Mouse (Mus musculus) kidney, adult 11 months (tissue): ENCODE results near the gene Mbd6.

Experiments used
- DNase-seq: peaks from one replicate; pipeline ENCODE4 v3.0.0; 2022

Gene Mbd6

DNA sequence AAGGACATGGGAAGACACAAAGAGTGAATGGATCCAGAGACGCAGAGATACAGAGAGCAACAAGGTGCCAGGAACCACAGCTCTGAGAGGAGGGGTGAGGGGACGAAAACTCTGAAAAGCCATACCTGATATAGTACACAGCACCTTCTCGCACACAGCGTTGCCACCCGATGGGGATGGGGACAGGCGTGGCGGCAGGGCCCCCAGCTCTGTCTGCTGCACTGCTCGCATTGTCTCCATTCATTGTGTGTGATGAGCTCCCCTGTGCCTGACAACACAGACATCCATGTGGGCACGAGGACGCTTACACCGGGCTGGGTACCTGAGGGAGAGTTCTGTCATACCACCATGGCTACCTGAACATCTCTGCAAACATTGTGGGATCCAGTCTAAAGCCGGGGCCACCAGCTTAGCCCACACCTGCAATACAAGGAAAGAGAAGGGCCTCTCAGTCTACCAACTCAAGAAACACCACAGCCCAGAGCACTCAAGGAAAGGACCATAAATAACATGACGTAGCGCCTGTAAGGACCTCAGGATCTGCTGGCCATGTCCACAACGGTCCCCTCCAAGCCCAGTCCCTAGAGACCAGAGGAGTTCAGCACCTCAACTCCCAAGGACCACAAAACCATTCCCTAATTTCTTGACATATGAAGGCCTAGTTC lies 1.4 kb downstream of the Mbd6 start:
- DNase-seq = no peak

DNA sequence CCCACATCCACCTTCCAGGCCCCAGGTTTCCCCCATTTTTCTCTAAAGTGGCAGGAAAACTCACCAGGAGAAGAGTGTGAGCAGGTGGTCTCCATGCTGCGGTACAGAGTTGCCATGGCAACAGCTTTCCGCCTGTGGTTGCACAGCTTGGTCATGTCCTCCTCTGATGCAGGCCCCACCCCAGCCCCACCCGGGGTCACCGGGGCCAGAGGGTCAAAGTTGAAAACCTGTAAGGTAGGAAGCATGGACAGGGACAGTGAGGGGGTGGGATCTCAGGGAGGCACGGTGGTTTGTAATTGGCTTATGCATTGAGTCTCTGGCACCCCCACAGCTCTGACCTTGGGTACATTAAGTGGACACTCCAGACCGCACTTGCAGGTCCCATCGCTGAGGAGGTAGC lies 2.1 kb downstream of the Mbd6 start:
- peak; percentile 36 for DNase-seq

DNA sequence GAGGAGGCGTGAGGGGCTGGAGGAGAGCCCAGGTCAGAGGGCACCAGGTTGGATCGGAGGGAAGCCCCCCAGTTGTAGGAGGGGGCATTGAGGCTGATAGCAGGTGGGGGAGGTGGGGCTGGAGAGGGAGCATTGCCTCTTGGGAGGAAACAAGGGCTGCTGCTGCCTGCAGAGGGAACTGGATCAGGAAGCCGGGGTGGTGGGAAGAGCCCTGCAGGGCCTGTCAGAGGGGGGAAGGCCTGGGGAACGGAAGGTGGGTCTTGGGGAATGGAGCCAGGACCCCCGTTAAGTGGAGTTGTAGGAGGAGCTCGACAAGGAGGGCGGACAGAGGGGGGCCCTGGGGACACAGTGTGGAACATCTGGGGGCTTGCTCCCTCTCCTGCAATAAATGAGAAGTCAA lies 2.6 kb downstream of the Mbd6 start:
- no peak for DNase-seq

DNA sequence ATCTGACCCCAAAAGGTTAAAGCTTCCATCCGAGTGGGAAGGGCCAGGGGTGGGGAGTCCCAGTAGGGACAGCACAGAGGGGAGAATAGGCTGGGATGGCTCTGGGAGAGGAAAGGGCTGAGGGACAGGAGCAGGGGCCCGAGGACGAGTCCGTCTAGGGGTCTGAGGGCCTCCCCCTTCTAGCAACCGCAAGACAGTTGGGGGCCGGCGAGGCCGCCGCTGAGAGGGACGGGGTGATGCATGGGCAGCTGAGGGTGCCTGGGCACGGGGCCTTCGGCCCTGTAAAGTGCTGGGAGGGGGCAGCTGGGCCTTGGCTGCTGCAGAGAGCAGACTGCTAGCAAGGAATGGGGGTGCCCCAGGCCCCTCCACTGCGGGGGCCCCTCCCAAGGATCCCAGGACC lies 3.2 kb downstream of the Mbd6 start:
- no peak for DNase-seq

DNA sequence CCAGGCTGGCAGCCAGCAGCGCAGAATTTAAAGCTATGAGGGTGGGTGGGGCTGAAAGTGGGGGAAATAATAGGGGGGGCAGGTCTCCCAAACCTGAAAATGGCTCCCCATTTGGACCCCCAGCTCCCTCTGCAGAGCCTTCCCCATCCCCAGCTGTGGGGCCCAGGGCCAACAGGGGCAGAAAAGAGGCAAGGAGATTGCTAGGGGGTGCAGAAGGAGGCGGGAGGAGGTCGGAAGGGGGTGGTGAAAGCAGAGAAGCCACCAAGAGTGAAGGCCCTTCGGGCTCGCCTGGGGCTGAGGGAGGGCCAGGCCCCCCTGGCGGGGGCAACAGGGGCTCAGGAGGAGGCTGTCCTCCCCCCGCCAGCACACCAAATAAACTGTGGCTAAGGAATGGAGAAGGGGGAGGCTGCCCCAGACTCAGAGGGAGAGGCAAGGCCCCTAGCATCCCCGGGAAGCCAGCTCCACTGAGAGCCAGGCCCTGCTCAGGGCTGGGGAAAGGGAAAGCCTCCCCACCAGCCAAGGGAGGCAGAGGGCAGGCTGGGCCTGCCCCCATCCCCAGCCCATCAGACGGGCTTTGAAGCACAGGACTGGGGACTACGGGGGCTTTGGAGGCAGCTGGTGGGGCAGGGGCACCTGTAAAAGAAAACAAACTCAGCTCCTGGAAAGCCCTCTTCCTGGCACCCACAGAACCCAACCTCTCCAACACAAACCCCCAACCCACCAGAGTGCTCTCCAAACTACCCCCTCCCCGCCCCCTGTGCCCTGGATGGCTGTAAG lies 3.9 kb downstream of the Mbd6 start:
- no peak for DNase-seq

DNA sequence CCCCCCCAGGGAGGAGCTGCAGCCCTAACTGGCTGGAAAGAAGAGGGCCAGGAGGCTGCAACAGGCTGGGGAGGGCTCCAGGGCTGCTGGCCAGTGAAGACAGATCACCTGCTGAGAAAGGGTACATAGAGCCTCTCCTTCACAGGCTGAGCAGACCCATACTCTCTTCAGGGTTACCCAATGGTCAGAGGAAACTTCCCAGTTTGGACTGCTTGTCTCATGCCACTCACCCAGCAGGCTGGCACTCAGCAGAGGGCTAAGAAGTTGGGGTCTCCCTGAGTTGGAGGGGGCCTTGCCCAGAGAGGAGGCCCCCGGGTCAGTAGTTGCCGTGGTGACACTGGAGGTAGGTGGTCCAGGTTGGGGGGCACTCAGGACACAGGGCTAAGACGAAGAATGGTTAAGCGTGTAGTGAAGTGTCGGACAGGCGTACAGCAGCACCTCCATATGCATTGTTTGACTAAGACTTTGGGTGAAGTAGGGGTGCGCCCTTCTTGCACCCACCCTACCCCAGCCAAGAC lies 4.7 kb downstream of the Mbd6 start:
- DNase-seq = no peak

DNA sequence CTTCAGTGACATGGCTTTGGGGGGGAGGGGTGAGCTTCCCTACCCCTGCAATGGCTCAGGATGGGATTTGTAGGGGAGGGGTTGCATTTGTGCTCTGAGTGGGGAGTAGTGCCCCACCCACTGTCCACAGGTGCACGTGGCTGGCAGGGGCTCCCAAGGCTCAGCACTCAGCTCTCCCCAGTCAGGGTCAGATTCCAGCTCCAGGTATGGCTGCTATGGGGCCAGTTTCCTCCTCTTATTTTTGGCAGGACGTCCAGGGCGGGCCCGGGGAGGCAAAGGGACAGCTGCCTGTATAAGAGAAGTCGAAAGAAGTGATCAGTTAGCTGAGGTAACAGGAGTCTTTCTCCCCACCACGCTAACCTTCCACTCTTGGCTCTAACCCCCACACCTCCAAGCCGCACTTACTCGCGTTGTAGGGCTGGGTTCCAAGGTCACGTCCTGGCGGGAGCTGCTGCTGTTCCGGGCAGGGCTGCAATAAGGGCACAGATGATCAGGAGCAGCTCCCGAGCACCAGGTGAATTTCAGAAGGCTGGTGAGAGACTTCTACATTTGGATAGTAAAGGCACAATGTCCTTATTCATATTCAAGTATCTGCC lies 6.1 kb downstream of the Mbd6 start:
- peak; percentile 30 for DNase-seq

DNA sequence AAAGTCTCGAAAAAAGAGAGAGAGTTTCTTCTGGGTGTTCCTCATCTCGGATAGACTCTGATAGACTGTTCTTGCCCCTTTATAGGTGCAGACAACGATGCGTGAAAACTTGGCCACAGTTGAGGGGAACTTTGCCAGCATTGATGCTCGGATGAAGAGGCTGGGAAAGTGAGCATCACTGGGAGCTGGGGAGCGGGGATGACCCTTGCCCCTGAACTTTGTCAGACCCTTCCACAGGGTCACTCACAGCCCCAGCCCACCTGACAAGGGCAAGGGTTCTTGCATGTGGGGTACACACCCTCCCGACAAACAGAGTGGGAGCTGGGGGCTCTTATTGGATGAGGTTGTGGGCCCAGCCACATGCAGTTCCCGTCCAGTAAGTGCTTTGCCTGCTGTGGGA lies 7.5 kb downstream of the Mbd6 start:
- DNase-seq = peak; percentile 31

DNA sequence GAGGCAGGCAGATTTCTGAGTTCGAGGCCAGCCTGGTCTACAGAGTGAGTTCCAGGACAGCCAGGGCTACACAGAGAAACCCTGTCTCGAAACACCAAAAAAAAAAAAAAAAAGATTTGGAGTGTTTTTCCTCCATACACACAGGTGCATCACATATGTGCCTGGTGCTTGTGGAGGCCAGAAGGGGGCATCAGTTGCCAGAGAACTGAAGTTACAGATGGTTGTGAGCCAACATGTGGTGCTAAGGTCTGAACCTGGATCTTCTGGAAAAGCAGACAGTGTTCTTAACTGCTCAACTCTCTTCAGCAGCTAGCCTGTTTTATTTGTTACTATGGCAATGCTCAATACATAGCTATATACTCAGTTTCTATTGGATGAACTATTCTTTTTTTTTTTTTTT lies 9.1 kb downstream of the Mbd6 start:
- no peak for DNase-seq

DNA sequence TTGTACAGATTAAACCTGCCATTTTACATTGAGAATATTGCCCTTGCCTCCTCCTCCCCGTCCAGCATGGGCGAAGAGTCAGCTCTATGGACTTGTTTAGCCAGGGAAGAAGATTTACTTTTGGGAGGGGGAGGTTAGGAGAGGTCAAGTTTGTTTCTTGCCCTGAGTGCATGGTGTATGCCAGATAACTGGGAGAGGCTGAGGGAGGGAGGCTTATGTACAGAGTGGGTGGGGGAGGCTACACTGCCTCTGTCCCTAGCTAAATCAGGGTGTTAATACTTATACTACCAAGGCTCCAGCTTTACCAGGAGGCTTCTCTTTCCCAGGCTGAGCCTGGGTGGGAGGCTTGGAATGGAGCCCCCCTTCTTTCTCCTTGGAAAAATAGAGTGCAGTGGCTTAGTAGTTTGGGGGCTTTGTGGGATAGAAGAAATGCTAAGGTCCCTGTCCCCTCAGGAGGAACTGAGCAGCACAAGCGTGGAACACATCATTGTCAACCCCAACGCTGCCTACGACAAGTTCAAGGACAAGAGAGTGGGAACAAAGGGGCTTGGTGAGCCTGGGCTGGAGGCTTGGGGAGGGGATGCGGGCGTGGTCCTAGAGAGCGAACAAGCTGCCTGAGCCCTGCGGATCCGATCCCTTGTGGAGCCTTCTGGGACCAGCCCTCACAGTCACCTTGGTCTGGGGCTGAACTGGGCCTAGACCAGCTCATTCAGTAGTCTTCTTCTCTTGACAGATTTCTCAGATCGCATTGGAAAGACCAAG lies 14.4 kb downstream of the Mbd6 start:
- no peak for DNase-seq

DNA sequence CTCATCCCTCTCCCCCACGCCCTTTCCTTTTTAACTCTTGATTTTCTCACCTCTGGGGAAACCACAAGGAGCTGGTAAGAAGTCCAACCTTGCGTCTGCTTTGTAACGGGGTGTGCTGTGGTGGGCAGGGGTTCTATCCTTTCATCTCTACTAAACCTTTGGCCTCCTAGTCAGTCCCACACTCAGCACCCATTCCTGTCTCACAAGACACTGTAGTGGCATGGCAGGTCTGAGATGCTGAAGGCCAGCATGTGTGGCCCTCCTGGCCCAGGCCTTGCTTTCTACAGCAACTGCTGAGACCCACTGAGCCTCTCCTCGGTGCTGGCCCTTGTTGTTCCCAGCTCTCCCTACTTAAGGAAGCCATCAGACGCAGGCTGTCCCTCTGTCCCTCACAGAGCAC lies 16.4 kb downstream of the Mbd6 start:
- DNase-seq = no peak

DNA sequence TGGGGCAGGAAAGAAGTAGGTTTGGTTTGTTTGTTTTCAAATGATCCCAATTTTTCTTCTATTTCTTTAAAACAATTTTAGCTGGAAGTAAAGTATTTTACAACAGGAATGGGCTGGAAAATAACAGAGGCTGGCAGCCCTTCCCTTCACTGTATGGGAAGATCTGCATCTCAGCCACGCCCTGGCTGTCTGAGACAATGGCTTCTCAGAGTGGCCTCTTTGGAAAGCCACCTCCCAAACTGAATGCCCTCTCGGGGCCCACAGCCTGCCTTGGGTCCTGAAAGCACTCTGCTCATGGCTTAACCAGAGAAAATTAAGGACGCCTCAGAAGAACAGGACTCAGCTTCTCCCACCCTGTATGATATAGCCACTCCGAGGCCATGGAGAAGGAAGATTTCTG lies 18.9 kb downstream of the Mbd6 start:
- DNase-seq = no peak

DNA sequence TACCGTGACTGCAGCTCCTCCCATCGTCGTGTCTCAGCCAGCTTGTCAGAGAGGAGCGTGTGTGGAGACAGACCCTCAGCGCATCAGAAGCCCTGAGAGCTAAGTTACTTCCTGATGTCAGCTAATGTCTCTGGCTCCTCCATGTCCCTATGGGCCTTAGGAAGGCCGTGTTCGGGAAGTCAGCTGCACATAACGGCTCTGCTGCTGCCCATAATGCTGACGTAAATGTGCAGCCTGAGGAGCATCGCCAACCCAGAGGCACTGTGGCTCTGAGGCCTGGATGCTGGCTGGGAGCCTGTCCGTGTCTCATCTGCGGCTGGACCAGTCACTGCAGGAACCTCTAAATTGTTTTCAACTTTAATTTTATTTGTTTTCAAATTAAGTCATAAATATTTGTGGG lies 19.8 kb downstream of the Mbd6 start:
- DNase-seq = no peak

DNA sequence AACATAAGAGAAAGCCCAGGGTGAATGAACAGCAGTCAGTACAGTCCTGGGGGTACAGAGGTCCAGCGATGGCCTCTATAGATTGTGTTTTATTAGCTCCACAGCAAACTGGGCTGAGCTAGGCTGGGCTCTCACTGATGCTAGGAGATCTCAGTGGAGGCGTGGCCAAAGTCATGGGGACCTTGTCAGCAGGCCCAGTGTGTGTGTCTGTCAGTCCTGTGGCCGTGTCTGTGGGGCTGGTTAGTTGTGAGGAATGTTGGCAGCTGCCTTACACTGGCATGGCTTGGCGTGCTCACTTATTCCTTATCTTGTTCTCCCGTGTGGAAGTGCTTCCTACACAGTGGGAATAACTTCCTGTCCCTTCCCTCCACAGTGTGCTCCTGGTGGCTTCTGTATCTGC lies 20.4 kb downstream of the Mbd6 start:
- DNase-seq = no peak

DNA sequence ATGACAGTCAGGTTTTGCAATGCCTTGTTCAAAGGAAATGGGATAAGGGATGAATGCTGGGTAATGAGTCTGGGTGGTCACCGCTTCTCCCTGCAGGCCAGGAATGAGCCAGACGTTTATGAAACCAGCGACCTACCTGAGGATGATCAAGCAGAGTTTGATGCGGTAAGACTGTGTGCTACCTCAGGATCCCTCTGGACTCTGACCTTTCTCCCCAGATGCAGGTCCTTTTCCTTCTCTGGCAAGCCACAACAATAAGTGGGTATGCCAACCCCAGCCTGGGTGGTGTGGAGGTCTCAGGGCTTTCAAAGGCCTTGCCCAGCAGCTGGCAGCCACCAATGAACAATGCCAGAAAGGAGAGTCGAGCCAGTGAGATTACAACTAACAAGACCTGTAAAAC lies 21.5 kb downstream of the Mbd6 start:
- peak; percentile 31 for DNase-seq

DNA sequence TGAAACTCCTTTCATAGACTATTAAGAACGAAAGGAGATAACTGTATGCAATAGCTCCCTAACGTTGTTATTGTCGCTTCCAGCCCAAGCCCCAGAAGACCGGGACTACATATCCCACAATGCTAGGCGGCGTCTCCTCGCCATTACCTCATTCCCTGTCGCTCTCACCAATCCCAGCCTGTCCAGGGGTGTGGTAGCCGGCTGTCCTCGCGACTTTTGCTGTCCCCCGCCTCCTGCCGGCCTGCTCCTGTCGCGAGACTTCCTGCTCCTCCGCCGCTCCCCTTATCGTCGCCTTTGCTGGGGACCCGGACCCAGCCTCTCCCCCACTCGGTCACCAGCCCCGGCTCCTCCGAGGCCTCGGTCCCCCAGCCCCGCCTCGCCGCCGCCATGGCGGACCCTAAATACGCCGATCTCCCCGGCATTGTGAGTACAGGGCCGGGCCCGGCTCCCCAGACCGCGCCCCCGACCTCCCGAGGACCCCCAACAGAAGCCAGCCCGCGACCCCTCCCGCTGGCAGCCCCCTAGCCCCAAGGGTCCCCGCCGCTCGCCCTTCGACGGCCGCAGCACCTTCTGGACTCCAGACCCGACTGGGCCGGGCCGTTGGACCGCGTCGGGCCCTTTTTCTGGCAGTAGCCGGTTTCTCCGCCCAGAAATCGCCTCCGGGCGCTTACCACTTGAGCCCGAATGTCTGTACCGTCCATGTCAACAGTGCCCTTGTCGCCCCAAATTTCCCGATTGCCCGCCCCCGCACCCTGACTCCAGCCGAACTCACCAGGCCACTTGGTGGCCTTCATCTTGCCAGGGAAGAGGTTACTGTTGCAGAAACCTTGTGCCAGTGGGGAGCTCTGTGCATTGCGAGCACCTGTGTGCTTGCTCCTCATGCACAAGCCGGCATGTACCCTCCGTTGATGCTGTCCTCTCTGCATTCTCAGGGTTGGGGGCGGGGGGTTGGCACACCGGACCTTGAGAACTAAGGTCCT lies 22.4 kb downstream of the Mbd6 start, which contains the start of gene Dctn2:
Gene Dctn2 (plus strand): TSS at position 257 of the 980 bp plus-strand sequence.
- peak; percentile 97 for DNase-seq

DNA sequence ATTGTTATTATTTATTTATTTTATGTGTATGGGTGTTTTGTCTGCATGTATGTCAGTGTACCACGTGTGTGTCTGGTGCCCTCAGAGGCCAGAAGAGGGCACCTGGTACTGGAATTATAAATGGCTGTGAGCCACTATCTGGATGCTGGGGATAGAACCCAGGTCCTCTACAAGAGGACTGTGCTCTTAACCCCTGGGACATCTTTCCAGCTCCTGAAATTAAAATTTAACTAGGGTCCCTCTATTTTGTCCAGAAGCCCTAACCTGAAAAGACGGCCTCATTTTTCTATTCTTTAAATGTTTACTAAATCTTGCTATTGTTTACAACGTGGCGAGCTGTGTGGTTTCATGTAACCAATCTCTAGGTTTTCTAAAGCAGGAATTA lies 23.1 kb downstream of the Mbd6 start:
- peak; percentile 28 for DNase-seq

DNA sequence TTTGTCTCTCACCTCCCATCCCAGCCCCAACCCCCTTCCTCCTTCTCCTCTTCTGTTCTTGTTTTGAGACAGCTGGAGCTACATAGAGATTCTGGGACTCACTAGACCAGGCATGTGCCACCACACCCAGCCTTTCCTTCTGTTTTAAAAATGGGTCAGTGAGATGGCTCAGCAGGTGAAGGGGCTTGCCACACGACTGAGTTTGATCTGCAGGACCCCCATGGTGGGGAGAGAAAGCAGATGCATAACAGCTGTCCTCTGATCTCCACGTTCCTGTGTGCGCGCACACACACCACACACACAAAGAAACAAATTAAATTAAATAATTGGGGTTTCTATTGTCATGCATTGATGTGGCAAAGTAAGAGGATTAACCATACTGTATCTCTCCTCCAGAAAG lies 23.8 kb downstream of the Mbd6 start:
- DNase-seq = no peak

DNA sequence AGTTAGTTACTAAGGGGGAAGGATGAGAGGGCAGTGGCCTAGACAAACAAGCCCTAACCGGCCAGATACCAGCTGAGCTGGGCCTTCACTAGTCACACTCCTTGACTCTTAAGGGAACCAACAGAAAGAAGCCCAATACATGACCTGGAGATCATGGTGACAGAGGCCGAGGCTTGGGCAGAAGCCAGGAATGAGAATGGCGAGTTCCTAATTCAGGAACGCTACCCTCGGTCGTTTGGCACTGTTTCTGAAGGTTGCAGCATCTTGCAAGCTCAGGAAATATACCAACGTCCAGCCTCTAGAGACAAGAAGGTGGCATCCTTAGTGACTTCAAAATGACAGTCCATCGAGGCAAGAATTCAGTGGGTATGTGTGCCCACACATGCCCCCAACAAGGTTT lies 24.5 kb downstream of the Mbd6 start:
- DNase-seq = no peak

DNA sequence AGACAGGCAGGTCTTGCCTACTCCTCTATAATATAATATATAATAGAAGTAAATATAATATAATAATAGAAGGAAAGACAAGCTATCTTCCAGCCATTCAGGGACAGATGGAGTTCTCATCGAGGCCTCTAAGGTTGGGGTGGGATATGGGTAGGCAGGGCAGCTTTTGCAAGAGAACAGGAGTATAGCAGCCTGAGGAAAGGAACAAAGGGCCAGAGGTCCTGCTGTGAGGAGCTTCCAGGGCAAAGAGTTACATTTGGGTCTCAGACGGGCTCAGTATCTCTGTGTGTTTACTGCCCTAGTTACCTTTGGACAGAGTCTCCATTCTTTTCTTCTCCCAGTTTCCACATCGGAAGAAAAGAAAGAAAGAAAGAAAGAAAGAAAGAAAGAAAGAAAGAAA lies 25.2 kb downstream of the Mbd6 start:
- DNase-seq = no peak

DNA sequence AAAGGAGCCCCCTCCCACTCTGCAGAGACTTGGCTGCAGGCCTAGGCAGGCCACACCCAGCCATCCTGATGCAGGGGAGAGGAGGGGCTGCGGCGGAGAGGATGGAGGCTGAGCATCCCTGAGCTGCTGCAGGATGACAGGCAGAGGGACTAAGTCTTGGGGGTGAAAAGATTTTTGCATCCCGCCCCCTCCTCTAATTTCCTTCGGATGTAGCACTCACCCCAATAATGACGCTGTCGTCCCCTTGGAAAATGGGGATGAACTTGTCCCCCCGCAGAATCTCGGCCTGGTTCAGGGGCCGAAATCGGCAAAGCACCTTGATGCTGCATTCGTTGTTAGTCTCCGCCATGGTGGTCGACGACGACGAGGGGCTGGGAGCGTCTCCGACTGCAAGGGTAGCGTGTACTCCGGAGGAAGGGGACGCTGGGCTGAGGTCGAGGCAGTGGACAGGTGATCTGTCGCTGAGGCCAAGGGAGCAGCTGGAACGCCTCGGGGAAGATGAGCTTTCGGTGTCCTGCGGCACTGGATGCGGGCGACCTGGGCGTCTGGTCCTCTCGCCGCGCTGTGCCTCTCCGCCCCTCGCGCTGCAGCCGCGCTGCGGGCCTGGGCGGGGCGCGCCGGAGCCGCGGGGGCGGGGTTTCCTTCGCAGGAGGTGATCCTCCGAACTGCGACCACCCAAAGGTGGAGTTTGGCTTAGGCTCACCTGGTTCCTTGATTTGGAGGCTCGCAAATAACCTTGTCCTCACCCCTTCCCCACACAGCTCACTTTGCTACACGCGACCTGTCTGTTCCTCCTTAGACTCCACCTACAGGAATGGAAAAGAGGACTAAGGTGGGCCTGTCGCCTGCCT lies 26.0 kb downstream of the Mbd6 start, which contains the start of gene Kif5a:
Gene Kif5a (minus strand): TSS at position 801 of the 851 bp plus-strand sequence.
- DNase-seq = peak; percentile 18
